In the genomic region with DNA sequence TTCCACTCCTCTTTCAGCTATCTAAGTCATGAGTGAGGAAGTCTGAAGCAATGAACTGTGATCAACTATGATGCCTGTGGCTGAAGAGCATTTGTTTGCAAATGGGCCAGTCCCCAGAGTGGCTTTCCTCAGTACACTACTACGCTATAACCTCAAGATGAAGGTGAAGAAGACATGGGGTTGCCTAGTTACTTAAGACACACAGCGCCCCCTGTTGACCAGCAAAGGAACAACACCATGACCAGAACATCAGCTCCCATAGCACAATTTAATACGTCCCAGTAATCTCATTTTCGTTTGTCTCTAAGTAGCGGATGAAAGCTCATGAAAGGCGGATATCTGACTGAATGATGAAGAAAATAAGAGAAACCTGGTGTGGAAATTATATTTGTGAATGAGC, we compare ENCODE assay signal across 11 mouse cellular contexts. TPM values are rescaled to one million over a fixed set of nuclear protein-coding genes. Genes with fewer than 3 reads are reported as not detected.
DNase-seq lines count a peak whose midpoint lies in the region; ATAC-seq and TF ChIP-seq lines count a peak whose summit lies in the region.
"Had no signal": no experiment of that assay in that cellular context is flagged by ENCODE, and none has a peak within 500 bp of the region (broad histone marks: within the 10 kb centered on the region; RNA-seq: fewer than 3 reads in every experiment).

No protein-coding gene starts in this region.

- peak; percentile 33 for TF ChIP-seq RAD21 in MEL (IDR thresholded peaks at IDR 0.05; ENCODE audit: low read depth, low read length)

- H3K27ac ChIP-seq in hindbrain, embryonic 11.5 days (ENCODE audit: low read depth, low read length) = no peak overlapping the region
- no peak overlapping the region for H3K27ac ChIP-seq in hindbrain, embryonic 14.5 days
- no peak overlapping the region for H3K27ac ChIP-seq in MEL (ENCODE audit: control insufficient read depth, low read depth, low read length)

- ATAC-seq in hindbrain, embryonic 11.5 days (ENCODE audit: low FRiP score) = no peak
- ATAC-seq in hindbrain, embryonic 14.5 days (ENCODE audit: low FRiP score) = no peak
- ATAC-seq: inflammation-experienced regulatory T-cells, adult 6 months had no signal

- no peak overlapping the region for H3K4me3 ChIP-seq in hindbrain, embryonic 11.5 days (ENCODE audit: low read depth, low read length)
- no peak overlapping the region for H3K4me3 ChIP-seq in hindbrain, embryonic 14.5 days (replicated peaks; ENCODE audit: low read length)
- no peak overlapping the region for H3K4me3 ChIP-seq in MEL (ENCODE audit: control insufficient read depth in 1 of 2, insufficient read depth in 1 of 2, low read depth in 2 of 2, low read length in 2 of 2)
- H3K4me3 ChIP-seq: erythroblast, embryonic 14.5 days had no signal

- H3K79me2 ChIP-seq in MEL (ENCODE audit: control insufficient read depth, insufficient read depth, low read length, poor library complexity) = no peaks in the 10 kb centered on the region

- no peak for TF ChIP-seq EP300 in MEL (IDR thresholded peaks at IDR 0.05; ENCODE audit: low read depth in 1 of 2, low read length in 2 of 2)

- TF ChIP-seq CTCF in MEL (IDR thresholded peaks at IDR 0.05 in 2 of 3, conservative IDR thresholded peaks at IDR 0.05 in 1 of 3; ENCODE audit: control insufficient read depth in 1 of 3, insufficient read depth in 1 of 3, low read depth in 2 of 3, low read length in 3 of 3, poor library complexity in 1 of 3, severe bottlenecking in 1 of 3) = peak; percentile 39 to 48 (median 42)

- H3K27me3 ChIP-seq in hindbrain, embryonic 11.5 days (ENCODE audit: control insufficient read depth, insufficient read depth, low read length) = no peaks in the 10 kb centered on the region
- no peaks in the 10 kb centered on the region for H3K27me3 ChIP-seq in hindbrain, embryonic 14.5 days (ENCODE audit: control insufficient read depth, insufficient read depth, low read length)
- H3K27me3 ChIP-seq in MEL (ENCODE audit: control insufficient read depth in 1 of 2, insufficient read depth in 2 of 2, low read length in 2 of 2) = no peaks in the 10 kb centered on the region

- 56% methylated on average over 6 of the region's 6 CpGs for WGBS in hindbrain, embryonic 11.5 days
- WGBS in hindbrain, embryonic 14.5 days = 57% methylated on average over 6 of the region's 6 CpGs

- no peak for TF ChIP-seq POLR2A in MEL (IDR thresholded peaks at IDR 0.05; ENCODE audit: control insufficient read depth in 1 of 2, insufficient read depth in 1 of 2, low read depth in 1 of 2, low read length in 2 of 2, poor library complexity in 1 of 2)

- H3K4me1 ChIP-seq in hindbrain, embryonic 11.5 days (replicated peaks; ENCODE audit: control insufficient read depth, insufficient read depth, low read length) = no peaks in the 10 kb centered on the region
- H3K4me1 ChIP-seq in hindbrain, embryonic 14.5 days (replicated peaks; ENCODE audit: control insufficient read depth, insufficient read depth, low read length) = no peaks in the 10 kb centered on the region
- no peaks in the 10 kb centered on the region for H3K4me1 ChIP-seq in MEL (ENCODE audit: control insufficient read depth in 1 of 2, insufficient read depth in 2 of 2, low read length in 2 of 2)

- no peak overlapping the region for H3K4me2 ChIP-seq in hindbrain, embryonic 11.5 days (replicated peaks; ENCODE audit: low read depth, low read length)
- H3K4me2 ChIP-seq in hindbrain, embryonic 14.5 days (replicated peaks) = no peak overlapping the region

- no peaks in the 10 kb centered on the region for H3K36me3 ChIP-seq in hindbrain, embryonic 11.5 days (ENCODE audit: control insufficient read depth, insufficient read depth, low read length)
- no peaks in the 10 kb centered on the region for H3K36me3 ChIP-seq in hindbrain, embryonic 14.5 days (replicated peaks; ENCODE audit: control insufficient read depth, insufficient read depth)
- no peaks in the 10 kb centered on the region for H3K36me3 ChIP-seq in MEL (ENCODE audit: control insufficient read depth in 1 of 2, insufficient read depth in 2 of 2, low read length in 2 of 2)

- DNase-seq in hindbrain, embryonic 11.5 days (ENCODE audit: low spot score) = peak; percentile 10
- DNase-seq in hindbrain, embryonic 14.5 days (ENCODE audit: low spot score) = no peak
- DNase-seq in MEL (ENCODE audit: low read depth, low spot score) (peak; percentile 34), adipocyte (ENCODE audit: low spot score) (no peak)
- DNase-seq in embryo, embryonic 11 days = peak; percentile 23
- DNase-seq in lung, postnatal 36 days = peak; percentile 73
- DNase-seq in thymus, postnatal 10 days (ENCODE audit: low spot score in 2 of 2) = no peak
- no peak for DNase-seq in left cerebral cortex, adult 11 months (ENCODE audit: low spot score)

- no peaks in the 10 kb centered on the region for H3K9me3 ChIP-seq in hindbrain, embryonic 11.5 days (ENCODE audit: control insufficient read depth, low read length)
- H3K9me3 ChIP-seq in hindbrain, embryonic 14.5 days (ENCODE audit: control insufficient read depth, low read length) = no peaks in the 10 kb centered on the region
- no peaks in the 10 kb centered on the region for H3K9me3 ChIP-seq in MEL (replicated peaks; ENCODE audit: insufficient read depth, low read length)

- H3K9ac ChIP-seq in hindbrain, embryonic 11.5 days (ENCODE audit: low read depth, low read length) = no peak overlapping the region
- no peak overlapping the region for H3K9ac ChIP-seq in hindbrain, embryonic 14.5 days
- no peak overlapping the region for H3K9ac ChIP-seq in MEL (ENCODE audit: control insufficient read depth, low read depth, low read length, poor library complexity, severe bottlenecking)

TF ChIP-seq in MEL, 35 proteins besides CTCF, POLR2A, EP300 and RAD21:
- TF ChIP-seq ZC3H11A (IDR thresholded peaks at IDR 0.05; ENCODE audit: low read depth, low read length) (no peak), SMC3 (IDR thresholded peaks at IDR 0.05; ENCODE audit: low read depth, low read length) (peak; percentile 32)

RNA-seq across cellular contexts. Expression of a gene that starts 27.0 kb away (rescaled TPM):
- 0.20 and 0.43 TPM in 2 replicates for polyA plus RNA-seq in hindbrain, embryonic 11.5 days (2014; fragmentation: Nextera tagmentation; extraction: Ambion mirVana)
- 0.23 and 0.25 TPM in 2 replicates for polyA plus RNA-seq in hindbrain, embryonic 14.5 days (2014; fragmentation: Nextera tagmentation; extraction: Ambion mirVana)
- total RNA-seq in MEL (2012; rRNA removed) = not detected in 2 replicates
- not detected for polyA plus RNA-seq in MEL (2012; ENCODE audit: insufficient read depth in 1 of 2, insufficient read length in 2 of 2, low read depth in 1 of 2, low replicate concordance in 2 of 2, missing spikeins in 1 of 2)
- total RNA-seq: monocyte, adult 5-6 weeks had no signal
- polyA plus RNA-seq: erythroblast, embryonic 14.5 days; inflammation-experienced regulatory T-cells, adult 6 months had no signal

RNA-seq across cellular contexts. Expression of a gene that starts 42.5 kb away (rescaled TPM):
- 0.35 TPM in 1 of 2 replicates, not detected in the other for polyA plus RNA-seq in hindbrain, embryonic 11.5 days (2014; fragmentation: Nextera tagmentation; extraction: Ambion mirVana)
- 0.14 TPM in 1 of 2 replicates, not detected in the other for polyA plus RNA-seq in hindbrain, embryonic 14.5 days (2014; fragmentation: Nextera tagmentation; extraction: Ambion mirVana)
- total RNA-seq in MEL (2012; rRNA removed) = not detected in 2 replicates
- polyA plus RNA-seq in MEL (2012; ENCODE audit: insufficient read depth in 1 of 2, insufficient read length in 2 of 2, low read depth in 1 of 2, low replicate concordance in 2 of 2, missing spikeins in 1 of 2) = not detected
- total RNA-seq: monocyte, adult 5-6 weeks had no signal
- polyA plus RNA-seq: erythroblast, embryonic 14.5 days had no signal

Comparison
In these comparisons a context has a peak if more than half of its experiments do, and no peak if none do; other contexts are left out.
1. DNase-seq: peak in hindbrain, embryonic 11.5 days (single experiment), MEL (single experiment), embryo, embryonic 11 days (single experiment) and lung, postnatal 36 days (single experiment); none in hindbrain, embryonic 14.5 days (single experiment), thymus, postnatal 10 days (0 of 2), left cerebral cortex, adult 11 months (single experiment) and adipocyte (single experiment).